Comparison of ENCODE assay signal across 27 mouse cellular contexts in the genomic region with DNA sequence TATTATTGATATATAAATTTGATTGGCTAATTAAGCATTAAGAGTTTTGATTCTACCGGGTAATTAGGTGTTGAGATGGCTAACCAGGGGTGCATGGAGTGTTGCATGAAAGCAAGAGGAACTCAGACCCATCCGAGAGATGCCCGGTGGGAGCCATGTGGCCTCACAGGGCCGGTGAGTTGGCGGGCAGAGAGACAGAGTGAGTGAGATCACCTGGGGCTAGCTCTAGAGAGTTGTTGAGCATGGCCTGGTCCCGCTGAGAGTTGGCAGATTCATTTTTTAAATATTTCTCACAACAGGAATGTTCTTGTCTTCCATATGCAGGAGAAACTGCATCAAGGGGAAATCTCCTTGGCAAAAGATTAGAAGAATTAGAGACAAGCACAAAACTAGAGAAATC.
"Had no signal": no experiment of that assay in that cellular context is flagged by ENCODE, and none has a peak within 500 bp of the region (broad histone marks: within the 10 kb centered on the region; RNA-seq: fewer than 3 reads in every experiment).

No protein-coding gene starts in this region.

- DNase-seq: gastrocnemius, postnatal 14 days; gastrocnemius, postnatal 36 days; heart, adult 11 months; heart, adult 2 months; heart, postnatal 14 days; heart, postnatal 36 days; kidney, adult 11 months; kidney, adult 2 months; kidney, adult 9 months; kidney, postnatal 14 days; kidney, postnatal 36 days; layer of hippocampus, adult 9-11 months; layer of hippocampus, postnatal 36 days; left cerebral cortex, postnatal 4 days; lung, adult 18-20 months had no signal

- H3K4me3 ChIP-seq: heart, adult 2 months; heart, embryonic 13.5 days; heart, embryonic 15.5 days; hindbrain, embryonic 13.5 days; hindbrain, embryonic 15.5 days; kidney, embryonic 15.5 days; limb, embryonic 13.5 days; limb, embryonic 15.5 days; liver, embryonic 12.5 days had no signal

- H3K27ac ChIP-seq: heart, adult 2 months; heart, embryonic 13.5 days; heart, embryonic 15.5 days; hindbrain, embryonic 13.5 days; hindbrain, embryonic 15.5 days; hindbrain, postnatal 0 days; kidney, embryonic 15.5 days; kidney, postnatal 0 days; limb, embryonic 13.5 days; limb, embryonic 15.5 days; liver, embryonic 12.5 days; liver, embryonic 14.5 days had no signal

- H3K27me3 ChIP-seq: heart, embryonic 13.5 days; heart, embryonic 15.5 days; hindbrain, embryonic 13.5 days; hindbrain, embryonic 15.5 days; kidney, embryonic 15.5 days; limb, embryonic 13.5 days; limb, embryonic 15.5 days; liver, embryonic 12.5 days had no signal

- ATAC-seq: hindbrain, postnatal 0 days; intestine, embryonic 16.5 days; liver, embryonic 12.5 days had no signal

- H3K4me1 ChIP-seq: heart, embryonic 13.5 days; heart, embryonic 15.5 days; hindbrain, embryonic 13.5 days; hindbrain, embryonic 15.5 days; kidney, embryonic 15.5 days; limb, embryonic 13.5 days; limb, embryonic 15.5 days; liver, embryonic 12.5 days had no signal
